21 mouse cellular contexts compared by ENCODE assay signal in the genomic region with DNA sequence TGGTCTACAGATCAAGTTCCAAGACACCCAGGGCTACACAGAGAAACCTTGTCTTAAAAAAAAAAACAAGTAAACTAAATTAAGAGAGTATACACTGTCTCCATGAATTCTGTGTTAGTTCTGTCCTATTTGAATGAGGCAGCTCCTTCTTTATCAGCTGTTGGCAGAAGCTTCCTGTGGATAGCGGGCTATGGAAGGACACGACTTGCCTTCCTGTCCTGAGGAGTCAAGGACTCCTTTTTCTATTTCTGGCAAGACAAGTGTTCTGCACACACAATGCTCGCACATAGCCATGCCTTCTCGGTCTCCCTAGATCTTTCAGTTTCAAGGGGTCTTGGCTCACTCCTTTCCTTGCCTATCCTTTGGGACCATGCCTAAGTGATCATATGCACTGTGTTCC. TPM values are rescaled to one million over a fixed set of nuclear protein-coding genes. Genes with fewer than 3 reads are reported as not detected.
DNase-seq lines count a peak whose midpoint lies in the region; ATAC-seq and TF ChIP-seq lines count a peak whose summit lies in the region.
"Had no signal": no experiment of that assay in that cellular context is flagged by ENCODE, and none has a peak within 500 bp of the region (broad histone marks: within the 10 kb centered on the region; RNA-seq: fewer than 3 reads in every experiment).

No protein-coding gene starts in this region.

- H3K9ac ChIP-seq in heart, adult 2 months (ENCODE audit: low read depth, low read length): 0 out of 2 replicates have a peak overlapping the region, but pooled peaks have one; percentile 27
- H3K9ac ChIP-seq in kidney, embryonic 15.5 days: no peak overlapping the region
- no peak overlapping the region for H3K9ac ChIP-seq in forebrain, embryonic 12.5 days
- H3K9ac ChIP-seq: embryonic facial prominence, embryonic 13.5 days; liver, embryonic 15.5 days; neural tube, embryonic 12.5 days had no signal

- ATAC-seq in kidney, embryonic 15.5 days (replicated peaks; ENCODE audit: low FRiP score): no peak
- no peak for ATAC-seq in megakaryocyte, adult 5-6 weeks (ENCODE audit: poor library complexity, severe bottlenecking)
- no peak for ATAC-seq in forebrain, embryonic 12.5 days (ENCODE audit: low FRiP score)

- H3K4me3 ChIP-seq in heart, adult 2 months: no peak overlapping the region
- H3K4me3 ChIP-seq in kidney, embryonic 15.5 days (replicated peaks): no peak overlapping the region
- H3K4me3 ChIP-seq in megakaryocyte, embryonic 14.5 days (replicated peaks): peak overlapping the region; percentile 85
- H3K4me3 ChIP-seq in forebrain, embryonic 12.5 days (replicated peaks): no peak overlapping the region
- H3K4me3 ChIP-seq: embryonic facial prominence, embryonic 13.5 days; layer of hippocampus, adult 2 months; limb, embryonic 10.5 days; liver, embryonic 15.5 days; neural tube, embryonic 12.5 days had no signal

- peak; percentile 58; the same call in 1 of the 2 replicates for TF ChIP-seq EP300 in heart, adult 2 months (IDR thresholded peaks at IDR 0.05; ENCODE audit: insufficient read depth, low read depth, low read length)

- 9% methylated on average over 4 of the region's 4 CpGs for WGBS in heart, adult 2 months
- WGBS in kidney, embryonic 15.5 days: 78% methylated on average over 4 of the region's 4 CpGs
- WGBS in forebrain, embryonic 12.5 days: 83% methylated on average over 4 of the region's 4 CpGs

- DNase-seq in heart, adult 2 months: peak in 1 of 2 experiments; percentile 14
- DNase-seq in heart, postnatal 25 days (ENCODE audit: low spot score): no peak
- DNase-seq in kidney, postnatal 10 days: no peak
- DNase-seq: B cell, adult 2 months; cerebellum, adult 9-10 months; gastrocnemius, postnatal 14 days; kidney, adult 18-20 months; thymus, postnatal 4 days had no signal

- peak overlapping the region; percentile 34; the same call in 1 of the 2 replicates for H3K27ac ChIP-seq in heart, adult 2 months
- H3K27ac ChIP-seq in kidney, embryonic 15.5 days: 0 out of 2 replicates have a peak overlapping the region, but pooled peaks have one; percentile 4
- H3K27ac ChIP-seq in forebrain, embryonic 12.5 days: no peak overlapping the region
- H3K27ac ChIP-seq: embryonic facial prominence, embryonic 13.5 days; layer of hippocampus, adult 2 months; limb, embryonic 10.5 days; liver, embryonic 15.5 days; neural tube, embryonic 12.5 days had no signal

- peaks cover 3% of the 10 kb centered on the region; the same call in 1 of the 2 replicates for H3K9me3 ChIP-seq in kidney, embryonic 15.5 days (replicated peaks)
- H3K9me3 ChIP-seq in megakaryocyte, embryonic 14.5 days: no peaks in the 10 kb centered on the region
- peaks cover 6% of the 10 kb centered on the region for H3K9me3 ChIP-seq in forebrain, embryonic 12.5 days
- H3K9me3 ChIP-seq: liver, embryonic 15.5 days had no signal

- peak; percentile 41; the same call in 1 of the 2 replicates for TF ChIP-seq POLR2A in heart, adult 2 months (IDR thresholded peaks at IDR 0.05; ENCODE audit: insufficient read depth, low read depth, low read length)

- H3K36me3 ChIP-seq in heart, adult 2 months (ENCODE audit: control insufficient read depth, insufficient read depth, low read length): no peaks in the 10 kb centered on the region
- H3K36me3 ChIP-seq in kidney, embryonic 15.5 days: no peaks in the 10 kb centered on the region
- H3K36me3 ChIP-seq in megakaryocyte, embryonic 14.5 days (replicated peaks; ENCODE audit: low read length): peaks cover 10% of the 10 kb centered on the region
- H3K36me3 ChIP-seq in forebrain, embryonic 12.5 days (replicated peaks): no peaks in the 10 kb centered on the region
- H3K36me3 ChIP-seq: embryonic facial prominence, embryonic 13.5 days; limb, embryonic 10.5 days; liver, embryonic 15.5 days; neural tube, embryonic 12.5 days had no signal

- no peak for TF ChIP-seq CTCF in heart, adult 2 months (IDR thresholded peaks at IDR 0.05)

- peaks cover 14% of the 10 kb centered on the region for H3K4me1 ChIP-seq in heart, adult 2 months (ENCODE audit: control insufficient read depth, insufficient read depth, low read length)
- peaks cover 15% of the 10 kb centered on the region for H3K4me1 ChIP-seq in kidney, embryonic 15.5 days
- H3K4me1 ChIP-seq in megakaryocyte, embryonic 14.5 days: peaks cover 93% of the 10 kb centered on the region
- no peaks in the 10 kb centered on the region for H3K4me1 ChIP-seq in forebrain, embryonic 12.5 days
- H3K4me1 ChIP-seq: embryonic facial prominence, embryonic 13.5 days; limb, embryonic 10.5 days; liver, embryonic 15.5 days; neural tube, embryonic 12.5 days had no signal

- H3K27me3 ChIP-seq in heart, adult 2 months (ENCODE audit: control insufficient read depth, insufficient read depth, low read length): no peaks in the 10 kb centered on the region
- H3K27me3 ChIP-seq in kidney, embryonic 15.5 days: no peaks in the 10 kb centered on the region
- no peaks in the 10 kb centered on the region for H3K27me3 ChIP-seq in megakaryocyte, embryonic 14.5 days (replicated peaks)
- peaks cover 5% of the 10 kb centered on the region; the same call in 1 of the 2 replicates for H3K27me3 ChIP-seq in forebrain, embryonic 12.5 days
- H3K27me3 ChIP-seq: embryonic facial prominence, embryonic 13.5 days; liver, embryonic 15.5 days; neural tube, embryonic 12.5 days had no signal

- intact Hi-C loops in heart, adult 2 months (cut with DNase I): no loop called here
- intact Hi-C loops in heart, postnatal 25 days (cut with DNase I): no loop called here

- no peak overlapping the region for H3K4me2 ChIP-seq in kidney, embryonic 15.5 days
- no peak overlapping the region for H3K4me2 ChIP-seq in forebrain, embryonic 12.5 days
- H3K4me2 ChIP-seq: embryonic facial prominence, embryonic 13.5 days; liver, embryonic 15.5 days; midbrain, embryonic 11.5 days; neural tube, embryonic 12.5 days had no signal

- no peaks in the 10 kb centered on the region for H3K79me2 ChIP-seq in heart, adult 2 months (replicated peaks; ENCODE audit: control insufficient read depth, insufficient read depth, low read length)

RNA-seq across cellular contexts. Expression of a gene that starts 20.1 kb away (rescaled TPM):
- under 1 TPM in 1 of 2 experiments, not detected in 1; 0.16 TPM for total RNA-seq in heart, adult 2 months (2021)
- 0.10 TPM in 1 of 2 replicates, not detected in the other for polyA plus RNA-seq in heart, adult 2 months (2012; rRNA removed)
- under 1 TPM in 1 of 2 experiments, not detected in 1; 0.14 TPM for total RNA-seq in heart, postnatal 25 days (2021)
- polyA plus RNA-seq in kidney, embryonic 15.5 days (2015; fragmentation: Nextera tagmentation; extraction: Ambion mirVana): not detected in 2 replicates
- 0.03 TPM in 1 of 2 replicates, not detected in the other for polyA plus RNA-seq in megakaryocyte, embryonic 14.5 days (2012; ENCODE audit: insufficient read depth, low replicate concordance)
- 0.98 and 1.5 TPM in 2 replicates for total RNA-seq in megakaryocyte, adult 5-6 weeks (2015)
- 1.2 and 1.7 TPM in 2 replicates for total RNA-seq in megakaryocyte, adult 5-6 weeks (2017)
- not detected in 2 replicates for polyA plus RNA-seq in forebrain, embryonic 12.5 days (2016; fragmentation: Nextera tagmentation; extraction: Ambion mirVana)
- total RNA-seq: hematopoietic stem cell, adult 5-6 weeks; layer of hippocampus, adult 2 months; monocyte, adult 5-6 weeks had no signal
- polyA plus RNA-seq: limb, embryonic 10.5 days; midbrain, embryonic 11.5 days; neural tube, embryonic 12.5 days had no signal

RNA-seq across cellular contexts. Expression of a gene that starts 47.1 kb away (rescaled TPM):
- 1 to 10 TPM; 2.8 to 6.0 TPM for total RNA-seq in heart, adult 2 months (2021)
- polyA plus RNA-seq in heart, adult 2 months (2012; rRNA removed): 6.2 and 7.2 TPM in 2 replicates
- total RNA-seq in heart, postnatal 25 days (2021): 1 to 10 TPM; 3.1 to 3.7 TPM
- polyA plus RNA-seq in kidney, embryonic 15.5 days (2015; fragmentation: Nextera tagmentation; extraction: Ambion mirVana): 5.5 and 6.2 TPM in 2 replicates
- 66.3 and 164 TPM in 2 replicates for polyA plus RNA-seq in megakaryocyte, embryonic 14.5 days (2012; ENCODE audit: insufficient read depth, low replicate concordance)
- not detected in 2 replicates for total RNA-seq in megakaryocyte, adult 5-6 weeks (2015)
- total RNA-seq in megakaryocyte, adult 5-6 weeks (2017): not detected in 2 replicates
- 1.3 and 1.6 TPM in 2 replicates for polyA plus RNA-seq in forebrain, embryonic 12.5 days (2016; fragmentation: Nextera tagmentation; extraction: Ambion mirVana)

RNA-seq across cellular contexts. Expression of a gene that starts 49.5 kb away (rescaled TPM):
- 10 to 100 TPM in 1 of 2 experiments, 1 to 10 TPM in 1; 5.5 to 13.7 TPM for total RNA-seq in heart, adult 2 months (2021)
- 1.5 and 2.9 TPM in 2 replicates for polyA plus RNA-seq in heart, adult 2 months (2012; rRNA removed)
- total RNA-seq in heart, postnatal 25 days (2021): 1 to 10 TPM; 4.8 to 5.4 TPM
- polyA plus RNA-seq in kidney, embryonic 15.5 days (2015; fragmentation: Nextera tagmentation; extraction: Ambion mirVana): 1.1 and 2.0 TPM in 2 replicates
- polyA plus RNA-seq in megakaryocyte, embryonic 14.5 days (2012; ENCODE audit: insufficient read depth, low replicate concordance): 0.50 TPM in 1 of 2 replicates, not detected in the other
- 62.7 and 71.5 TPM in 2 replicates for total RNA-seq in megakaryocyte, adult 5-6 weeks (2015)
- 72.8 and 74.4 TPM in 2 replicates for total RNA-seq in megakaryocyte, adult 5-6 weeks (2017)
- polyA plus RNA-seq in forebrain, embryonic 12.5 days (2016; fragmentation: Nextera tagmentation; extraction: Ambion mirVana): 0.08 and 0.34 TPM in 2 replicates
- total RNA-seq: gastrocnemius, postnatal 14 days; left cerebral cortex, adult 18-20 months had no signal
- polyA plus RNA-seq: limb, embryonic 10.5 days had no signal
